Mouse (Mus musculus) heart, postnatal 36 days (tissue): ENCODE results near the gene Gm7903. TPM values are rescaled to one million over a fixed set of nuclear protein-coding genes. Genes with fewer than 3 reads are reported as not detected.
"Not testable (repeated sequence)": the region's sequence is repeated elsewhere in the genome, so short reads cannot be mapped to it uniquely, and the experiment has no call there.

ENCODE experiments used
- DNase-seq, 2 experiments: peaks; one replicate each; pipeline ENCODE4 v3.0.0; 2021 to 2022
- intact Hi-C: fragments of 180-260 bp; cut with DNase I; formaldehyde crosslinking; loops from one replicate; pipeline ENCODE4 v1.15.1; 2025
- total RNA-seq, 2 experiments: library from RNA; stranded (reverse); gene quantifications; 2 replicates each; pipeline ENCODE4 v1.2.3; 2021

Gm7903 gene
- total RNA-seq, result not detected

DNA sequence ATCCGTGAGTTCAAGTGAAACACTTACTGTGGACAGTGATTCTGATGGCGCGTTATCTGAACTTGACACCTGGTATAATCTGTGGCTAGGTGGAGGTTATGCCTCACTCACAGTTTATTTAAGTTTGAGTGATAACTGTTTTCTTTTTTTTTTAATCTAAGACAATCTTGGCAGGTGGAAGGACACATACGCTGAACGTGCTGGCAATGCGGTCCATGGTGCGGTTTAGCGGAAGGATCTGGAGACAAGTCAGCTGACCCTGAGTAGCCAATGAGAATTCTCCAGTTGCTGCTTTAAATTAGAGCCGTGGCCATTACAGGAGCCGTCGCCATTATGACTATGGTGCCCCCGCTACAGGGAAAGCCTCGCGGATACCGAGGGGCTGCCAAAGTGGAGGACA, at the start of gene Gm7903:
Gene Gm7903, plus strand, starts transcription at position 301 of the 400 bp plus-strand sequence.
- DNase-seq, intact Hi-C loops: not testable (repeated sequence)

DNA sequence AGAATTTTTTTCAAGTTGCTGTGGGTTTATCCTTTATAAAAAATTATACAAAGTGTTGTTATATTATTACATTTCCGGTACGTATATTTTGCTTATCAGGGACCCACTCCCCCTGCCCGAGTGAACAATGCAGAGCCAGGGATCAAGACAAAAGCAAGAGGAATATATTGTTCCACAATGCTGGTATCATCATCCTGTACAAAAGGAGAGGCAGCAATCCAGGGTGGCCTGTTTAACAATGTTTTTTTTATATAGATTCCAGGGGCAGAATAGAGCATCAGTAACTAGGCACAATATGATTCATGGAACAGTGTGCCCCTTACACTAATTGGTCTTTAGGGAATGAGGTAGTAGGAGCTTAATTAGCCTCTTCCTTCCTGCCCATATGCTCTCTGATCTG, 30.1 kb upstream of the Gm7903 start:
- intact Hi-C loops, DNase-seq: not testable (repeated sequence)

DNA sequence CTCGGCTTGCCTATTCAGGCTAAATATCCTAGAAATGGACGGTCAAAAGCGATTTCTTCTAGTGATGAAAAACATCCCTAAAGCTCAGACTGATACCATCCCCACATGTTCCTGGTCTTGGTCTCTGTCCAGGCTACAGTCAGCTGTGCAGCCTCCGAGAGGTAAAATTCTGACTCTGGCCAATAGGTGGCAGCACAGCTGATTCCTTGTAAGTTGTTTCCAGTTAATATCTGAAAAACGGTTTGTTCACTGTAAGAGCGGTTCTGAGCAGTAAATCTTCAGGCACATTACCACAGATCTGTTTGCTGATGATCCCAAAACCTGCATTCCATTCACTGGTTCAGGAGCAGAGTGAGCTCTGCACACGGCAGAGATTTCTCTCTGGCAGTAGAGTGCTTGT, 12.4 kb upstream of the Gm7903 start:
- intact Hi-C loops, DNase-seq: not testable (repeated sequence)

DNA sequence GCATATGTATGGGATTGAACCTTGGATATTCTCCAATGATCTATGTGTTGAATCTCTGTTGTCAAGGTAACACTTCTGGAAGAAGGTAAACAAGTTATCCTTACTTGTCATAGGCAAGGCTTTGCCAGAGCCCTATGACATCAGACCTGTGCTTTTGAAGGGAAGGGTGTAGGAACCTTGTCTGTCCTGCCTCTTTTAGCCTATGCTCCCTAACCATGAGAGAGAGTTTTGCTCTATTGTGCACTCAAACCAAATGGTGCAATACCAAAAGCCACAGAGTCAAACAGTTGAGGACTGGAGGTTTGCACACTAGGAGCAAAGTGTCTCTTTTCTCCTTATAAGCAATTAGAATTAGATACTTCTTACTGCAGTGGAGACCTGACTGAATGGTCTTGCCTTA, 11.8 kb upstream of the Gm7903 start:
- DNase-seq, intact Hi-C loops: not testable (repeated sequence)

DNA sequence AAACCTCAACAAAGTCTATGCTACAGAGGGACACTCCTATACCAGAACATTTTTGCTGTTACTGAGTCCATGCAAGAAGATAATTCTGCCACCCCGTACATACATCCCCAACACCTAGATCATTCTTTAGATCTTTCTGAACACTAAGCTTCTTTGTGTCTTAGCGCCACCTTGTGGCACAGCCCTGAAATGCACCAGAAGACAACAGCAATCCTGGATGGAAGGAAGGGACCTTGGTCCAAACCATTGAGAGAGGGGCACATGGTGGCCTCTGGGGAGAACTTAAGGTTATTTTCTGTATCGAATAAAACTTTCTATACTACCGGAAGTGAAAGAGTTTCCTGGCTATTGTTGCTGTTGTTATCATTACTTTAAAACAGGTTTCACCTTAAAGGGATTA, 11.2 kb upstream of the Gm7903 start:
- DNase-seq, intact Hi-C loops: not testable (repeated sequence)

DNA sequence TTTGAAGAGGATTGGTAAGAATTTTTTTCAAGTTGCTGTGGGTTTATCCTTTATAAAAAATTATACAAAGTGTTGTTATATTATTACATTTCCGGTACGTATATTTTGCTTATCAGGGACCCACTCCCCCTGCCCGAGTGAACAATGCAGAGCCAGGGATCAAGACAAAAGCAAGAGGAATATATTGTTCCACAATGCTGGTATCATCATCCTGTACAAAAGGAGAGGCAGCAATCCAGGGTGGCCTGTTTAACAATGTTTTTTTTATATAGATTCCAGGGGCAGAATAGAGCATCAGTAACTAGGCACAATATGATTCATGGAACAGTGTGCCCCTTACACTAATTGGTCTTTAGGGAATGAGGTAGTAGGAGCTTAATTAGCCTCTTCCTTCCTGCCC, 30.5 kb downstream of the Gm7903 start:
- intact Hi-C loops, DNase-seq: not testable (repeated sequence)

DNA sequence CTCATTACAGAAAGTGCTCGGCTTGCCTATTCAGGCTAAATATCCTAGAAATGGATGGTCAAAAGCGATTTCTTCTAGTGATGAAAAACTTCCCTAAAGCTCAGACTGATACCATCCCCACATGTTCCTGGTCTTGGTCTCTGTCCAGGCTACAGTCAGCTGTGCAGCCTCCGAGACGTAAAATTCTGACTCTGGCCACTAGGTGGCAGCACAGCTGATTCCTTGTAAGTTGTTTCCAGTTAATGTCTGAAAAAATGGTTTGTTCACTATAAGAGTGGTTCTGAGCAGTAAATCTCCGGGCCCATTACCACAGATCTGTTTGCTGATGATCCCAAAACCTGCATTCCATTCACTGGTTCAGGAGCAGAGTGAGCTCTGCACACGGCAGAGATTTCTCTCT, 48.3 kb downstream of the Gm7903 start:
- intact Hi-C loops, DNase-seq: not testable (repeated sequence)

DNA sequence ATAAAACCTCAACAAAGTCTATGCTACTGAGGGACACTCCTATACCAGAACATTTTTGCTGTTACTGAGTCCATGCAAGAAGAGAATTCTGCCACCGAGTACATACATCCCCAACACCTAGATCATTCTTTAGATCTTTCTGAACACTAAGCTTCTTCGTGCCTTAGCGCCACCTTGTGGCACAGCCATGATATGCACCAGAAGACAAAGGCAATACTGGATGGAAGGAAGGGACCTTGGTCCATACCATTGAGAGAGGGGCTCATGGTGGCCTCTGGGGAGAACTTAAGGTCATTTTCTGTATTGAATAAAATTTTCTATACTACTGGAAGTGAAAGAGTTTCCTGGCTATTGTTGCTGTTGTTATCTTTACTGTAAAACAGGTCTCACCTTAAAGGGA, 49.5 kb downstream of the Gm7903 start:
- DNase-seq, intact Hi-C loops: not testable (repeated sequence)

Other genes with a start within 250 kb of the Gm7903 start
- gene Tceal6, start 223.1 kb upstream of the Gm7903 start, total RNA-seq, result not detected
- gene Pramel3, start 131.5 kb upstream of the Gm7903 start, total RNA-seq, result not detected
- gene Gm5128, start 60.6 kb upstream of the Gm7903 start, total RNA-seq, result not detected
- not detected for gene AV320801, start 60.8 kb downstream of the Gm7903 start, total RNA-seq
- gene Nxf7, start 164.9 kb downstream of the Gm7903 start, total RNA-seq, result under 1 TPM in 1 of 2 experiments, not detected in 1; 0.31 TPM
- not detected for gene Prame, start 193.9 kb downstream of the Gm7903 start, total RNA-seq